ENCODE assay signal across 26 mouse cellular contexts in the genomic region with DNA sequence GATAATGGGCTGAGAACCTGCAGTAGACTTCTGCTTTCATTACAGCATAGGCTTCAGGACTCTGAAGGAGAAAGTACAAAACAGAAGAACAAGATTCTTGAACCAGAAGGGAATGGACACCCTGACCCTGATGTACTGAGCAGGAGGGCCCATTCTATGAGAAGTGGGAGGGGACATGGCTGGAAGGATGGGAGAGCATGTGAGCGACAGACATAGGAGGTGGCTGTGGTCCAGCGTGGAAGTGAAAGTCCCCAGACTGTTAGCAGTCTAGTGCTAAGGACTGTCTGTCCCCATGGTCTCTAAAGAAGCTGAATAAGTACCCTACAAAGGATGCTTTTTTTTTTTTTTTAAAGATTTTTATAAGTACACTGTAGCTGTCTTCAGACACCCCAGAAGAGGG. TPM values are rescaled to one million over a fixed set of nuclear protein-coding genes. Genes with fewer than 3 reads are reported as not detected.
DNase-seq lines count a peak whose midpoint lies in the region; ATAC-seq and TF ChIP-seq lines count a peak whose summit lies in the region.
"Had no signal": no experiment of that assay in that cellular context is flagged by ENCODE, and none has a peak within 500 bp of the region (broad histone marks: within the 10 kb centered on the region; RNA-seq: fewer than 3 reads in every experiment).

No protein-coding gene starts in this region.

- H3K9me3 ChIP-seq in lung, postnatal 0 days (ENCODE audit: low read length): no peaks in the 10 kb centered on the region
- H3K9me3 ChIP-seq: hindbrain, embryonic 13.5 days; kidney, embryonic 15.5 days; liver, embryonic 15.5 days had no signal

- no peak overlapping the region for H3K4me2 ChIP-seq in lung, postnatal 0 days (replicated peaks; ENCODE audit: low read depth, low read length)
- H3K4me2 ChIP-seq: embryonic facial prominence, embryonic 13.5 days; forebrain, embryonic 13.5 days; heart, embryonic 11.5 days; hindbrain, embryonic 13.5 days; kidney, embryonic 15.5 days; limb, embryonic 13.5 days; liver, embryonic 15.5 days; midbrain, embryonic 12.5 days had no signal

- no peak overlapping the region for H3K9ac ChIP-seq in lung, postnatal 0 days (replicated peaks; ENCODE audit: low read depth)
- H3K9ac ChIP-seq: embryonic facial prominence, embryonic 13.5 days; forebrain, embryonic 13.5 days; hindbrain, embryonic 13.5 days; kidney, embryonic 15.5 days; limb, embryonic 13.5 days; liver, embryonic 15.5 days; midbrain, embryonic 12.5 days had no signal

- TF ChIP-seq EP300 in lung, postnatal 0 days (IDR thresholded peaks at IDR 0.05): no peak

- no peaks in the 10 kb centered on the region for H3K36me3 ChIP-seq in lung, postnatal 0 days (ENCODE audit: insufficient read depth, low read length)
- H3K36me3 ChIP-seq: embryonic facial prominence, embryonic 13.5 days; hindbrain, embryonic 13.5 days; kidney, embryonic 15.5 days; limb, embryonic 13.5 days; liver, embryonic 15.5 days; midbrain, embryonic 12.5 days had no signal

- WGBS in lung, postnatal 0 days: 66% methylated on average over 2 of the region's 2 CpGs

- H3K27me3 ChIP-seq in lung, postnatal 0 days (replicated peaks; ENCODE audit: insufficient read depth, low read length): no peaks in the 10 kb centered on the region
- H3K27me3 ChIP-seq: embryonic facial prominence, embryonic 13.5 days; forebrain, embryonic 13.5 days; hindbrain, embryonic 13.5 days; kidney, embryonic 15.5 days; limb, embryonic 13.5 days; liver, embryonic 15.5 days; midbrain, embryonic 12.5 days had no signal

- peak; percentile 58 for ATAC-seq in lung, postnatal 0 days
- ATAC-seq in megakaryocyte progenitor cell, adult 5-6 weeks (replicated peaks; ENCODE audit: poor library complexity): peak; percentile 33
- ATAC-seq: forebrain, embryonic 13.5 days had no signal

- intact Hi-C loops in gastrocnemius, postnatal 14 days (cut with DNase I; ENCODE audit: low total_unique reads): no loop called here

- TF ChIP-seq CTCF in layer of hippocampus, adult 2 months (conservative IDR thresholded peaks at IDR 0.05): 0 out of 2 replicates have a peak, but pooled peaks have one; percentile 16
- TF ChIP-seq CTCF in lung, postnatal 0 days (IDR thresholded peaks at IDR 0.05): no peak
- TF ChIP-seq CTCF in bone marrow macrophage, adult 2 months (IDR thresholded peaks at IDR 0.05; ENCODE audit: low read depth, low read length): no peak

- no peak overlapping the region for H3K27ac ChIP-seq in layer of hippocampus, adult 2 months
- H3K27ac ChIP-seq in lung, postnatal 0 days (ENCODE audit: low read length): no peak overlapping the region
- peak overlapping the region; percentile 80 for H3K27ac ChIP-seq in bone marrow macrophage, adult 2 months (ENCODE audit: insufficient read depth, low read depth, low read length)
- H3K27ac ChIP-seq: embryonic facial prominence, embryonic 13.5 days; forebrain, embryonic 13.5 days; hindbrain, embryonic 13.5 days; kidney, embryonic 15.5 days; limb, embryonic 13.5 days; liver, embryonic 15.5 days; midbrain, embryonic 12.5 days had no signal

- peaks cover 3% of the 10 kb centered on the region; the same call in 1 of the 2 replicates for H3K4me1 ChIP-seq in lung, postnatal 0 days (ENCODE audit: insufficient read depth, low read depth, low read length)
- H3K4me1 ChIP-seq in bone marrow macrophage, adult 2 months (ENCODE audit: control insufficient read depth, insufficient read depth, low read length): peaks cover 49% of the 10 kb centered on the region
- H3K4me1 ChIP-seq: embryonic facial prominence, embryonic 13.5 days; forebrain, embryonic 13.5 days; hindbrain, embryonic 13.5 days; kidney, embryonic 15.5 days; limb, embryonic 13.5 days; liver, embryonic 15.5 days; midbrain, embryonic 12.5 days had no signal

- no peak for TF ChIP-seq POLR2A in bone marrow macrophage, adult 2 months (IDR thresholded peaks at IDR 0.05; ENCODE audit: borderline replicate concordance, low read depth, low read length)

- DNase-seq in layer of hippocampus, adult 2 months (ENCODE audit: low spot score in 2 of 2): no peak
- no peak for DNase-seq in layer of hippocampus, adult 18-20 months (ENCODE audit: low spot score in 2 of 2)
- peak; percentile 59 for DNase-seq in lung, postnatal 0 days (ENCODE audit: low spot score)
- no peak for DNase-seq in lung, postnatal 25 days (ENCODE audit: low spot score)
- DNase-seq in B cell, adult 2 months: no peak
- no peak for DNase-seq in gastrocnemius, postnatal 14 days
- DNase-seq: adrenal gland, postnatal 14 days; cerebellum, adult 11-12 months; cerebellum, postnatal 14 days; embryo, embryonic 11 days; heart, postnatal 14 days; kidney, adult 11 months; lung, postnatal 4 days; right cerebral cortex, postnatal 25 days; thymus, postnatal 14 days had no signal

- no peak overlapping the region for H3K4me3 ChIP-seq in layer of hippocampus, adult 2 months
- no peak overlapping the region for H3K4me3 ChIP-seq in lung, postnatal 0 days (ENCODE audit: low read depth, low read length)
- no peak overlapping the region for H3K4me3 ChIP-seq in bone marrow macrophage, adult 2 months (ENCODE audit: insufficient read depth, low read length)
- H3K4me3 ChIP-seq: embryonic facial prominence, embryonic 13.5 days; erythroblast, embryonic 14.5 days; forebrain, embryonic 13.5 days; hindbrain, embryonic 13.5 days; kidney, embryonic 15.5 days; limb, embryonic 13.5 days; liver, embryonic 15.5 days; midbrain, embryonic 12.5 days had no signal

RNA-seq across cellular contexts. Expression of gene Cdkn2aipnl, which starts 40.4 kb away (rescaled TPM):
- 10 to 100 TPM; 34.2 to 37.6 TPM for total RNA-seq in layer of hippocampus, adult 2 months (2021)
- 10 to 100 TPM; 40.6 to 44.1 TPM for total RNA-seq in layer of hippocampus, adult 18-20 months (2021)
- polyA plus RNA-seq in lung, postnatal 0 days (2015; fragmentation: Nextera tagmentation; extraction: Ambion mirVana): 55.9 and 56.9 TPM in 2 replicates
- 31.9 and 32.1 TPM in 2 replicates for polyA plus RNA-seq in bone marrow macrophage, adult 2 months (2012; ENCODE audit: insufficient read depth, insufficient read length, missing spikeins)
- 93.9 and 114 TPM in 2 replicates for total RNA-seq in megakaryocyte progenitor cell, adult 5-6 weeks (2015)
- total RNA-seq in megakaryocyte progenitor cell, adult 5-6 weeks (2017): 66.9 and 67.3 TPM in 2 replicates
- 10 to 100 TPM; 14.8 to 16.2 TPM for total RNA-seq in gastrocnemius, postnatal 14 days (2021)
